Mouse (Mus musculus) monocyte, adult 2 months (primary cell): ENCODE data around the gene Klf13.
A peak's percentile ranks its signal among the peaks of the same experiment; 100 is the strongest.

Experiments used
- DNase-seq, 2 experiments: peaks; one replicate each; pipeline ENCODE4 v3.0.0; 2022; ENCODE audit warnings: low spot score in 2 of 2, low read depth in 1 of 2

Gene Klf13

DNA sequence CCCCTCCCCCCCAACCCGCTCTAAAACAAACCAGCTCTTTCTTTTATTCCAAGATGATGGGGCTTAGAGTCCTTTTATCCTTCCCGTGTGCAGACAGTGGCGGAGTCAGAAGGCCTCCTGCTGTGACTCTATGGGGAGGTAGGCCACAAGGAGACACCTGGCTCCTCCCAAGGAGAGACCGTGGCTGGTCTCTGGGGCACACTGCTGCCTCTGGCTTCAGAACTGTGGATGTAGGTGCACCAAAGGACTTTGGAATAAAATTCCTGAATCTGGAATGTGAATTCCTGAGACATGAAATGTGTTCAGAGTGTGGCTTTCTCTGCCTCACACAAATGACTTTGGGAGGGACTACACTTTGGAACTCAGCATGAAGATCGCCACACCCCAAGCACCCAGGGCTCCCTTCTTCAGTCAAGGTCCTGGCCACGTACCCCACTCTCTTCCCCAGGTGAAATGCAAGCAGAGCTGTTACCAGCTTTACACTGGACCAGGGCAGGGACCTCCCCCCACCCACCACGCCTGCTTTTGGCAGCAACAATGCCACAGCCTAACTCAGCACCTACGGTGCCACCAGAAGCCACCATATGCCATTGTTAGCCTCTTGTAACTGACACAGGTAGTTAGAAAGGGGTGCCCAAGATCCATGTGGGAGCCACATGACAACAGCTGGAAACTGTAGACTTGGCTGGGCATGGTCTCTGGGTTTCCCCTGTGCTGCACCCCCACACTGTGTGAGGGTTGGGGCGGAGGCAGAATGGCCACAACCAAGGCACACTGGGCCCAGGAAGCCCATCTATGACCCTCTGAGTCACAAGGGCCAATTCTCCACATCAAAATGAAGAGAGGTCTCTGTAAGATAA, 49.4 kb downstream of the Klf13 start:
- no peak for DNase-seq

DNA sequence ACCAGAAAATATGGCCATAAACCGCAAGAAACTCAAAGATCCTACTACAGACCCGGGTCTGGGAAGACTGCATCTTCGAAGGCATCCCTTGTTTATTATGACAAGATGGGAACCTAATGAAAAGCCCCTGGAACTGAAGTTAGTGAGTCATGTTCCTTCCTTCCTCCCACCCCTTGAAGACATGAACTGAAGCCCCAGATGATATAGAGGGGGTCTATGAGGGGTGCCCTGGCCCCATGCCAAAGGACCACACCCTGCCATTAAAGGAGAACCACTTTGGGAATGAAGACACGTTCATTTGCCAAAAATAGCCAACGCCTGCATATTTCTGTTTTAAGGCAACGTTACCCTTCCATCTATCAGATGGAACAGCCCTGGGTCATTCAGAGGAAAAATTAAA, 50.0 kb downstream of the Klf13 start:
- DNase-seq = no peak

GRCm38 (mm10) chr7:63887602-63888123, 51.1 kb downstream of the Klf13 start:
- no peak for DNase-seq

- no peak for DNase-seq
Observed at GRCm38 (mm10) chr7:63887034-63887551, 51.6 kb downstream of the Klf13 start.

GRCm38 (mm10) chr7:63885025-63885424, 53.7 kb downstream of the Klf13 start:
- DNase-seq = no peak

DNA sequence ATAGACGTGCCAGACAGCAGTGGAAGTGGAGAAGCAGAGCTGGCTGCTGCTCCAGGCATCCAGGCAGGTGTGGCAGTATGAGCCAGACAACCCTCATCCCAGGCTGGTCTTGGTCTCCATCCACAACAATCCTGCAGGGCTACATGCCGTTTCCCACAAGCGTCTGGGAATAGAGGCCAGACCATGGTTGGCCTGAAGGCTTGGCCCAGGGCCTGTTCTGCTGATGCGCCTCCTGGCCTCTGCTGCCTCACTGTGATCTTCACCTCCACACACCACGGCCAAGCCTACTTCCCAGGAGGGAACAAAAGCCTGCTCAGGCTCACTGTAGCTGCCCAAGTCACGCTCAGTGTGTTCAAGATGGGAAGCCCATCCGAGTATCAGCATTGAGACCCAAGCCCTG, 56.0 kb downstream of the Klf13 start:
- no peak for DNase-seq

GRCm38 (mm10) chr7:63879583-63879982, 59.1 kb downstream of the Klf13 start:
- no peak for DNase-seq

GRCm38 (mm10) chr7:63877610-63878009, 61.1 kb downstream of the Klf13 start:
- no peak for DNase-seq

- no peak for DNase-seq
Observed at GRCm38 (mm10) chr7:63876640-63877039, 62.1 kb downstream of the Klf13 start.

- no peak for DNase-seq
Observed at GRCm38 (mm10) chr7:63875686-63876085, 63.0 kb downstream of the Klf13 start.

DNA sequence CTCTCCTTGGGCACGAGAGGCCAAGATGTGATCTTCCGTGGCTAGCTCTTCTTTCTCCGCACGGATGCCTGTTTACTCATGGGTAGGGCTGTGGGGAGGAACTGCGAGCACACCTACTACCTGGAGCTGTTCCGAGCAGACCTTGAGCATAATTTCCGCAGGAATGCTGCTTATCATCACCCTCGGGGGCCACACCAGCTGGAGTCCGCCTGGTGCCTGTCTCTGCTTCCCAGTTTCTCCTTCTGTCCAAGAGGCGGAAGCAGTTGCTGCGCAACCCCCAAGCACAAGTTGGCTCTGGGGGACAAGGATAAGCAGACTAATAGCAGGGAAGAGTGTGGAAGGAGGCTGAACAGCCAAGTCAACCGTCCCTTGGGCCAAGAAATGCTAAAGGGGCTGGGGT, 64.8 kb downstream of the Klf13 start:
- DNase-seq = no peak

- DNase-seq = no peak
Observed at GRCm38 (mm10) chr7:63871698-63872097, 67.0 kb downstream of the Klf13 start.

DNA sequence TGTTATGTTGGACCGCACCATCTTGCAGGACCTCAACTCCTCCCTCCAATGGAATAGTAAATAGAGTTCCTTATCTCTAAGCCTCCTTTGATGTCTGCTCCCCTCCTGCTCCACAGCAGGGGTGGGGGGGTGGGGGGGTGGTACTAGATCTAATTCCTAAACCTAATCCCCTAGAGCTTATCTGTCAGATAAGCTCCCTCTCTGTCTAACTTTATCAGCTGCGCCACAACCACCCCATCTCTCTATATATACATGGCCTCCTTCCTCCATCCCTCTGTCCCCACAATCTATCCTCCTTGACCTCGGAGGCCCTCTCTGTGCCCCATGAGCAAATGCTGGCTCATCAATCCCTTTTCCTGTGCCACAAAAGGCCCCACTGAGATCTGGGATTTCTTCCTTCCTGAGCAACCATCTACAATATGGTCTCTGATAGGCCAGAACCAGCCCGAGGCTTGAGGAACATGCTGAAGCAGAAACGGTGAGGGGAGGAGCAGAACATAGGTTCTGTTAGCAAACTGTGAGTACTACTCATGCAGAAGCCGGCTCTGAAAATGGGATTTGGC, 70.3 kb downstream of the Klf13 start:
- no peak for DNase-seq

DNA sequence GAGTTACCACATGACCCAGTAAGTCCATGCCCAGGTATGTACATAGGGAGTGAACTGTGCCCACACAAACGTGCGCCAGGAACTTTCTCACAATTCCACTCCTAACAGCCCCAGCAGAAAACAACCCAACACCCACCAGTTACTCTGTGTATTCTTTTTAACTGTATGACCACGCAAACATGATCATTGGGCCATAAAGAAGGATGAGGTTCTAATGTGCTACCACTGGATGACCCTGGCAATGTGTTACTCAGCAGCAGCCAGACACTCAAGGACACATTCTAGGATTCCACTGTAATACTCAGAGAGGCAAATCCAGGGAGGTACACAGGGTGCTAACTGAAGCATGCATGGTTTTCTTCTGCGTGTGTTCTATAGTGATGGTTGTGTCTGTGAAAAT, 72.8 kb downstream of the Klf13 start:
- DNase-seq = no peak

DNA sequence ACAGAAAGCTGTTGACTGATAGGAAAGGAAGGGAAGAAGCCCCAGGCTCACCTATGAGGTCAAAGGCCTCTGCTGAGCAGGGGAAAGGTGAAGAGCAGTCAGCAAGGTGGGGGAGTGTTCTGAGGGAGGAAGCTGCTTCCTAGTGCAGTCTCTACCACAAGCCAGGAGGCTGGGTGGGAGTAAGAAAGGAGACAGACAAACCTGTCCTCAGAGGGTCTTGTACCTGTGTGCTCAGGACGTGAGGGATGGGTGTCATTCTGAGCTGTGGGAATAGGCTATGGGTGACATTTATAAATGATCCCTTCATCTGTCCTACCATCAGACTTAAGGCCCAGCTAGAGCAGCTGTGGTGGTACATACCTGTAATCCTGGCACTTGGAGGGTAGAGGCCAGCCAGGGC, 75.7 kb downstream of the Klf13 start:
- no peak for DNase-seq

GRCm38 (mm10) chr7:63861123-63861522, 77.6 kb downstream of the Klf13 start:
- no peak for DNase-seq

DNA sequence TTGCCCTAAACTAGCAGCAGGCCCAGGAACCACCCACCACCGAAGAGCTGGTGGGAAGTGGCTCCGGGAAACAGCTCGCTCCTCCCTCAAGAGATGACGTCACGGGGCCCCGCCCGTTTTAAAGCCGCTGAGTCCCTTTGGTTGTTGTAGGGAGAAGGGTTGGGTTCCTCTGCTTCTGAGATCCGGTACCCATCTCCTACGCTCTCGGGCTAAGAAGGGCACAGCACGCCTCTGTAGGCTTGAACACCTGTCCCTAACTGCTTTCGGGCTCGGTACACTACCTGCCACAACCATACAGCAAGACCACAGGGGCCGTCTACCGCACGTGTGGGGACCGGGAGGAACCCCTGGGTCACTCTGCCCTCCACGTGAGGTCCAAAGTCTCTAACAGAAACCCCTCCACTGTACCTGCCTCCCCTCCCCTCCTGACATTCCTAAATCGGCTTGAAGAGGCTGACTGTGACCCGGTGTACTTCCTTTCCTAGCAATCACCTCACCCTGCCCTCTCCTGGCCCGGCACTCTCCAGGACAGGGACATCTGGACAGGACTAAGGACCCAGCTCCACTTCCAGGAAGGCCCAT, 80.1 kb downstream of the Klf13 start:
- peak; percentile 47 to 84 for DNase-seq

DNA sequence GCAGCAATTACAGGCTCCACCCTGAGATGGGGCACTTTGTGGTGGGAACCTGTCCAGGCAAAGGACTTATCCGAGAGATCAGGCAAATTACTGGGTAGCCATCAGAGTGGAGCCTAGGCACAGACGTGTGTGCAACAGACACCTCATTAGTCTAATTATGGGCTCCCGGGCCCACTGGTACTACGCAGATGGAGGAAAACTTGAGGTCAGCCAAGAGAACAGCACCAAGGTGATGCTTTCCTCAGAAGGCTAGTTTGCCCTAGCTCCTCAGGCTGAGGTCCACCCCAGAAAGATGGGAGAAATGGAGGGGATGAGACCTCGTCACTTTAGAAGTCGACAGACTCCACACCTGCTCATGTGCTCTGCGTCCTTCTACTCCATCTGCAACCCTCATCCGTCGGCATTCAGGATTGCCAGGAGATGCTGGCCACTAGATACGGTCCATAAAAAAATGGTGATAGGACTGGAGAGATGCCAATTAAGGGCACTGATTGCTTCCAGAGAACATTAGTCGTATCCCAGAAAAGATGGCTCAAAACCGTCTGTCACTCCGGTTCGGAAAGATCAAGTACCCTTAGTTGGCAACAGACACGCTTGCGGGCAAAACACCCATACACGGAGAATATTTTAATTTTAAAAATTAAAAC, 80.8 kb downstream of the Klf13 start:
- no peak for DNase-seq

- DNase-seq = peak; percentile 24 to 67
Observed at GRCm38 (mm10) chr7:63855283-63855682, 83.4 kb downstream of the Klf13 start.

- no peak for DNase-seq
Observed at GRCm38 (mm10) chr7:63851841-63852533, 86.7 kb downstream of the Klf13 start.
